Mouse (Mus musculus) kidney, postnatal 4 days (tissue): ENCODE results near the gene Urb1.

ENCODE experiments used
- DNase-seq, 2 experiments: peaks; one replicate each; pipeline ENCODE4 v3.0.0; 2021; ENCODE audit warnings: mixed read lengths in 2 of 2

Gene Urb1

GRCm38 (mm10) chr16:90765195-90765877, 44.9 kb downstream of the Urb1 start:
- DNase-seq = no peak

- no peak for DNase-seq
Measured at GRCm38 (mm10) chr16:90760515-90760914, 49.7 kb downstream of the Urb1 start.

GRCm38 (mm10) chr16:90759335-90759734, 50.9 kb downstream of the Urb1 start:
- no peak for DNase-seq

- DNase-seq = no peak
Measured at GRCm38 (mm10) chr16:90753386-90753941, 56.7 kb downstream of the Urb1 start.

- DNase-seq = no peak
Measured at GRCm38 (mm10) chr16:90748169-90748568, 62.0 kb downstream of the Urb1 start.

GRCm38 (mm10) chr16:90747143-90747542, 63.1 kb downstream of the Urb1 start:
- DNase-seq = no peak

- peak in 1 of 2 experiments; percentile 10 for DNase-seq
Measured at GRCm38 (mm10) chr16:90738092-90738956, 71.9 kb downstream of the Urb1 start, which contains the start of gene Mrap. Mrap (plus strand) TSS chr16:90738207.

GRCm38 (mm10) chr16:90736672-90737270, 73.4 kb downstream of the Urb1 start:
- DNase-seq = peak in 1 of 2 experiments; percentile 19

GRCm38 (mm10) chr16:90735611-90736010, 74.6 kb downstream of the Urb1 start:
- DNase-seq = no peak

GRCm38 (mm10) chr16:90727233-90728115, 82.7 kb downstream of the Urb1 start, which contains the start of gene Mis18a:
Mis18a (minus strand) TSS chr16:90727404.
- DNase-seq = peak; percentile 96 to 97

- DNase-seq = no peak
Measured at GRCm38 (mm10) chr16:90726600-90727227, 83.5 kb downstream of the Urb1 start.

GRCm38 (mm10) chr16:90724051-90724450, 86.2 kb downstream of the Urb1 start:
- DNase-seq = no peak

GRCm38 (mm10) chr16:90710313-90710712, 99.9 kb downstream of the Urb1 start:
- DNase-seq = no peak

GRCm38 (mm10) chr16:90709711-90710289, 100.4 kb downstream of the Urb1 start:
- peak; percentile 31 to 51 for DNase-seq

GRCm38 (mm10) chr16:90706279-90706678, 103.9 kb downstream of the Urb1 start:
- peak; percentile 32 to 33 for DNase-seq

- peak in 1 of 2 experiments; percentile 36 for DNase-seq
Measured at GRCm38 (mm10) chr16:90704161-90704825, 105.9 kb downstream of the Urb1 start.

GRCm38 (mm10) chr16:90703646-90704045, 106.6 kb downstream of the Urb1 start:
- no peak for DNase-seq

GRCm38 (mm10) chr16:90701541-90701940, 108.7 kb downstream of the Urb1 start:
- DNase-seq = no peak
